Mouse (Mus musculus): ENCODE data around the gene Zcchc2. TPM values are rescaled to one million over a fixed set of nuclear protein-coding genes. Genes with fewer than 3 reads are reported as not detected.

The Zcchc2 gene
- polyA plus RNA-seq, 1 experiment: 19.8 TPM

- TF ChIP-seq POLR2A (IDR thresholded peaks at IDR 0.05; ENCODE audit: borderline replicate concordance, insufficient read depth, low read length) (no peak), CTCF (IDR thresholded peaks at IDR 0.05; ENCODE audit: borderline replicate concordance, insufficient read depth, low read depth, low read length) (no peak)
- H3K27ac ChIP-seq (ENCODE audit: insufficient read depth, low read length): no peak overlapping the region
- WGBS: 77% methylated on average over 9 of the region's 9 CpGs
- no peak overlapping the region for H3K4me3 ChIP-seq (replicated peaks; ENCODE audit: insufficient read depth, low read depth, low read length)
- DNase-seq: peak in 1 of 2 experiments; percentile 23
- H3K27me3 ChIP-seq (ENCODE audit: control insufficient read depth, insufficient read depth, low read length): no peaks in the 10 kb centered on the region
- H3K4me1 ChIP-seq (ENCODE audit: control insufficient read depth, insufficient read depth, low read length): peaks cover 2% of the 10 kb centered on the region; the same call in 1 of the 2 replicates
Observed at GRCm38 (mm10) chr1:106062891-106063590, 72.8 kb downstream of the Zcchc2 start.

- DNase-seq: no peak
- Histone ChIP-seq H3K4me1 (ENCODE audit: control insufficient read depth, insufficient read depth, low read length) (peaks cover 2% of the 10 kb centered on the region; the same call in 1 of the 2 replicates), H3K27ac (ENCODE audit: insufficient read depth, low read length) (no peak overlapping the region), H3K4me3 (replicated peaks; ENCODE audit: insufficient read depth, low read depth, low read length) (no peak overlapping the region), H3K27me3 (ENCODE audit: control insufficient read depth, insufficient read depth, low read length) (no peaks in the 10 kb centered on the region)
- TF ChIP-seq CTCF (IDR thresholded peaks at IDR 0.05; ENCODE audit: borderline replicate concordance, insufficient read depth, low read depth, low read length): no peak
- TF ChIP-seq POLR2A (IDR thresholded peaks at IDR 0.05; ENCODE audit: borderline replicate concordance, insufficient read depth, low read length): no peak
- WGBS: 39% methylated on average over 4 of the region's 4 CpGs
Observed at GRCm38 (mm10) chr1:106063591-106064170, 73.5 kb downstream of the Zcchc2 start.

GRCm38 (mm10) chr1:106064291-106064690 is 74.1 kb downstream of the Zcchc2 start:
- Histone ChIP-seq H3K27me3 (ENCODE audit: control insufficient read depth, insufficient read depth, low read length) (no peaks in the 10 kb centered on the region), H3K4me1 (ENCODE audit: control insufficient read depth, insufficient read depth, low read length) (peaks cover 2% of the 10 kb centered on the region; the same call in 1 of the 2 replicates), H3K27ac (ENCODE audit: insufficient read depth, low read length) (no peak overlapping the region), H3K4me3 (replicated peaks; ENCODE audit: insufficient read depth, low read depth, low read length) (no peak overlapping the region)
- DNase-seq: no peak
- no peak for TF ChIP-seq CTCF (IDR thresholded peaks at IDR 0.05; ENCODE audit: borderline replicate concordance, insufficient read depth, low read depth, low read length)
- TF ChIP-seq POLR2A (IDR thresholded peaks at IDR 0.05; ENCODE audit: borderline replicate concordance, insufficient read depth, low read length): no peak
- WGBS: 29% methylated on average over 3 of the region's 3 CpGs

GRCm38 (mm10) chr1:106064711-106065110 is 74.5 kb downstream of the Zcchc2 start:
- Histone ChIP-seq H3K4me3 (replicated peaks; ENCODE audit: insufficient read depth, low read depth, low read length) (no peak overlapping the region), H3K27me3 (ENCODE audit: control insufficient read depth, insufficient read depth, low read length) (no peaks in the 10 kb centered on the region), H3K4me1 (ENCODE audit: control insufficient read depth, insufficient read depth, low read length) (peaks cover 2% of the 10 kb centered on the region; the same call in 1 of the 2 replicates), H3K27ac (ENCODE audit: insufficient read depth, low read length) (no peak overlapping the region)
- TF ChIP-seq CTCF (IDR thresholded peaks at IDR 0.05; ENCODE audit: borderline replicate concordance, insufficient read depth, low read depth, low read length) (no peak), POLR2A (IDR thresholded peaks at IDR 0.05; ENCODE audit: borderline replicate concordance, insufficient read depth, low read length) (no peak)
- WGBS: 99% methylated on average over 2 of the region's 2 CpGs
- no peak for DNase-seq

GRCm38 (mm10) chr1:106065679-106066078 is 75.5 kb downstream of the Zcchc2 start:
- H3K27ac ChIP-seq (ENCODE audit: insufficient read depth, low read length): no peak overlapping the region
- no peak for DNase-seq
- 45% methylated on average over 7 of the region's 7 CpGs for WGBS
- H3K27me3 ChIP-seq (ENCODE audit: control insufficient read depth, insufficient read depth, low read length): no peaks in the 10 kb centered on the region
- no peak for TF ChIP-seq POLR2A (IDR thresholded peaks at IDR 0.05; ENCODE audit: borderline replicate concordance, insufficient read depth, low read length)
- TF ChIP-seq CTCF (IDR thresholded peaks at IDR 0.05; ENCODE audit: borderline replicate concordance, insufficient read depth, low read depth, low read length): no peak
- H3K4me3 ChIP-seq (replicated peaks; ENCODE audit: insufficient read depth, low read depth, low read length): no peak overlapping the region
- peaks cover 2% of the 10 kb centered on the region; the same call in 1 of the 2 replicates for H3K4me1 ChIP-seq (ENCODE audit: control insufficient read depth, insufficient read depth, low read length)

- WGBS: 69% methylated on average over 6 of the region's 6 CpGs
- H3K27ac ChIP-seq (ENCODE audit: insufficient read depth, low read length): no peak overlapping the region
- no peaks in the 10 kb centered on the region for H3K27me3 ChIP-seq (ENCODE audit: control insufficient read depth, insufficient read depth, low read length)
- H3K4me1 ChIP-seq (ENCODE audit: control insufficient read depth, insufficient read depth, low read length): peaks cover 2% of the 10 kb centered on the region; the same call in 1 of the 2 replicates
- H3K4me3 ChIP-seq (replicated peaks; ENCODE audit: insufficient read depth, low read depth, low read length): no peak overlapping the region
- DNase-seq: no peak
- TF ChIP-seq POLR2A (IDR thresholded peaks at IDR 0.05; ENCODE audit: borderline replicate concordance, insufficient read depth, low read length) (no peak), CTCF (IDR thresholded peaks at IDR 0.05; ENCODE audit: borderline replicate concordance, insufficient read depth, low read depth, low read length) (no peak)
Observed at GRCm38 (mm10) chr1:106067306-106067705, 77.1 kb downstream of the Zcchc2 start.

- TF ChIP-seq POLR2A (IDR thresholded peaks at IDR 0.05; ENCODE audit: borderline replicate concordance, insufficient read depth, low read length) (no peak), CTCF (IDR thresholded peaks at IDR 0.05; ENCODE audit: borderline replicate concordance, insufficient read depth, low read depth, low read length) (no peak)
- Histone ChIP-seq H3K27ac (ENCODE audit: insufficient read depth, low read length) (no peak overlapping the region), H3K27me3 (ENCODE audit: control insufficient read depth, insufficient read depth, low read length) (no peaks in the 10 kb centered on the region), H3K4me1 (ENCODE audit: control insufficient read depth, insufficient read depth, low read length) (no peaks in the 10 kb centered on the region; the same call in 1 of the 2 replicates), H3K4me3 (replicated peaks; ENCODE audit: insufficient read depth, low read depth, low read length) (no peak overlapping the region)
- WGBS: 88% methylated on average over 7 of the region's 7 CpGs
- DNase-seq: no peak
Observed at GRCm38 (mm10) chr1:106069867-106070543, 79.8 kb downstream of the Zcchc2 start.
